Mouse (Mus musculus): Measurements from ENCODE around the gene Rapgefl1.

GRCm38 (mm10) chr11:98838512-98838911 lies 1.9 kb downstream of the Rapgefl1 start:
- TF ChIP-seq EP300 (IDR thresholded peaks at IDR 0.05) (no peak), CTCF (IDR thresholded peaks at IDR 0.05) (no peak)

Measured in lung, postnatal 0 days (tissue).